Mouse (Mus musculus) embryonic facial prominence, embryonic 14.5 days (tissue): ENCODE results near the gene Arpc2. TPM values are rescaled to one million over a fixed set of nuclear protein-coding genes. Genes with fewer than 3 reads are reported as not detected.

Experiments used
- ATAC-seq: fragments of 200-750 bp; cut with Nextera tagmentation; 2 replicates; pipeline ENCODE4 v1.8.0; 2017; ENCODE audit warnings: low read depth, moderate number of reproducible peaks, moderate TSS enrichment
- DNase-seq: peaks from one replicate; pipeline ENCODE4 v3.0.0-alpha.2; 2015; ENCODE audit warnings: low spot score
- H3K27ac ChIP-seq: fragments of 300-500 bp; sonication (generic); replicated peaks from 2 replicates; pipeline ENCODE4 v1.5.1; 2014; ENCODE audit warnings: low read depth, mild to moderate bottlenecking, low read length, moderate library complexity
- H3K27me3 ChIP-seq: fragments of 300-500 bp; sonication (generic); replicated peaks from 2 replicates; pipeline ENCODE4 v1.6.1; 2014; ENCODE audit warnings: low read length; ENCODE audit not compliant: control insufficient read depth, insufficient read depth
- H3K36me3 ChIP-seq: fragments of 300-500 bp; sonication (generic); 2 replicates; pipeline ENCODE4 v1.6.1; 2014; ENCODE audit warnings: low read length, mixed read lengths; ENCODE audit not compliant: control insufficient read depth, insufficient read depth
- H3K4me1 ChIP-seq: fragments of 300-500 bp; sonication (generic); 2 replicates; pipeline ENCODE4 v1.6.1; 2014; ENCODE audit warnings: antibody characterized with exemption, low read length; ENCODE audit not compliant: control insufficient read depth, insufficient read depth
- H3K4me2 ChIP-seq: fragments of 300-500 bp; sonication (generic); 2 replicates; pipeline ENCODE4 v1.6.1; 2014; ENCODE audit warnings: low read depth, mild to moderate bottlenecking, low read length, moderate library complexity, mixed read lengths
- H3K4me3 ChIP-seq: fragments of 300-500 bp; sonication (generic); 2 replicates; pipeline ENCODE4 v1.5.1; 2014; ENCODE audit warnings: low read depth, mild to moderate bottlenecking, low read length
- H3K9ac ChIP-seq: fragments of 300-500 bp; sonication (generic); 2 replicates; pipeline ENCODE4 v1.6.1; 2014; ENCODE audit warnings: low read depth, mild to moderate bottlenecking, low read length, moderate library complexity, mixed read lengths
- H3K9me3 ChIP-seq: fragments of 300-500 bp; sonication (generic); 2 replicates; pipeline ENCODE4 v1.6.1; 2016; ENCODE audit warnings: low read length; ENCODE audit not compliant: control insufficient read depth
- WGBS: fragments of 180-500 bp; shearing (Covaris S2); extraction: QIAGEN DNeasy Blood & Tissue Kit; methylation state at CpG from one replicate; pipeline ENCODE4 v1.1.7; 2014; 5-methylcytosine and 5-hydroxymethylcytosine counted together
- polyA plus RNA-seq: library from polyadenylated mRNA; unstranded; fragments of >200 nt; fragmentation: Nextera tagmentation; extraction: Ambion mirVana; gene quantifications from 2 replicates; pipeline ENCODE4 v1.2.1, GENCODE M21; 2014

The Arpc2 gene
- polyA plus RNA-seq, 1 experiment from 2014 or later: 341 TPM

GRCm38 (mm10) chr1:74289740-74290139 lies 53.9 kb downstream of the Arpc2 start:
- Histone ChIP-seq H3K4me3 (no peak overlapping the region), H3K4me1 (peaks cover 2% of the 10 kb centered on the region; the same call in 1 of the 2 replicates), H3K9ac (no peak overlapping the region), H3K36me3 (peaks cover 59% of the 10 kb centered on the region), H3K27me3 (no peaks in the 10 kb centered on the region), H3K9me3 (no peaks in the 10 kb centered on the region), H3K4me2 (no peak overlapping the region), H3K27ac (no peak overlapping the region)
- 94% methylated on average over 2 of the region's 2 CpGs for WGBS
- DNase-seq (no peak), ATAC-seq (no peak)

DNA sequence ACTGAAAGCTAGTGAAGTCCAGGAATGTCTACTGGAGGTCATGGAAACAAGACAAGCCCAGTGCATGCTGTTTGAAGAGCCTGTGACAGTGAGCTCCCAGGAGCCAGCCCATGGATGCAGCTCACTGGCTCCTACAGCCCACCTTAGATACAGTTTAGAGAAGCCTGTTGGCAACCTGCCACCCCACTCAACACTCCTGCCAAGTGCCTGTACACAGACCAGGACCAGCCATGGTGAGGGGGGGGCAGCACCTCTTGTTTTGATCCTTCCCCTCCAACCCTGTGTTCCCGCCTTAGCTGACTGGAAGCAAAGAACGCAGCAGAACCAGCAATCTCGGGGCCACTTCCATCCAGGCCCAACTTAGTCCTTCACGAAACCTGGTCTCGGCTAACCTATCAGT lies 54.3 kb downstream of the Arpc2 start:
- Histone ChIP-seq H3K9ac (no peak overlapping the region), H3K27me3 (no peaks in the 10 kb centered on the region), H3K4me3 (no peak overlapping the region), H3K4me2 (no peak overlapping the region), H3K27ac (no peak overlapping the region), H3K9me3 (no peaks in the 10 kb centered on the region), H3K36me3 (peaks cover 59% of the 10 kb centered on the region), H3K4me1 (peaks cover 6% of the 10 kb centered on the region; the same call in 1 of the 2 replicates)
- no peak for DNase-seq
- WGBS: 88% methylated on average over 5 of the region's 5 CpGs
- ATAC-seq: no peak

GRCm38 (mm10) chr1:74292331-74293020 lies 56.6 kb downstream of the Arpc2 start:
- H3K4me2 ChIP-seq: no peak overlapping the region
- peaks cover 29% of the 10 kb centered on the region for H3K4me1 ChIP-seq
- H3K27me3 ChIP-seq: no peaks in the 10 kb centered on the region
- ATAC-seq: no peak
- H3K36me3 ChIP-seq: peaks cover 59% of the 10 kb centered on the region
- H3K27ac ChIP-seq: no peak overlapping the region
- no peak for DNase-seq
- H3K9me3 ChIP-seq: no peaks in the 10 kb centered on the region
- H3K4me3 ChIP-seq: no peak overlapping the region
- 82% methylated on average over 11 of the region's 11 CpGs for WGBS
- no peak overlapping the region for H3K9ac ChIP-seq

GRCm38 (mm10) chr1:74293306-74293960 lies 57.5 kb downstream of the Arpc2 start:
- Histone ChIP-seq H3K27ac (no peak overlapping the region), H3K4me2 (no peak overlapping the region), H3K4me1 (peaks cover 29% of the 10 kb centered on the region), H3K9me3 (no peaks in the 10 kb centered on the region), H3K27me3 (no peaks in the 10 kb centered on the region), H3K4me3 (no peak overlapping the region), H3K36me3 (peaks cover 54% of the 10 kb centered on the region), H3K9ac (no peak overlapping the region)
- DNase-seq: no peak
- no peak for ATAC-seq
- 82% methylated on average over 8 of the region's 8 CpGs for WGBS

- 85% methylated on average over 3 of the region's 3 CpGs for WGBS
- peaks cover 48% of the 10 kb centered on the region for H3K36me3 ChIP-seq
- no peak overlapping the region for H3K27ac ChIP-seq
Observed at GRCm38 (mm10) chr1:74294090-74294643, 58.3 kb downstream of the Arpc2 start.

DNA sequence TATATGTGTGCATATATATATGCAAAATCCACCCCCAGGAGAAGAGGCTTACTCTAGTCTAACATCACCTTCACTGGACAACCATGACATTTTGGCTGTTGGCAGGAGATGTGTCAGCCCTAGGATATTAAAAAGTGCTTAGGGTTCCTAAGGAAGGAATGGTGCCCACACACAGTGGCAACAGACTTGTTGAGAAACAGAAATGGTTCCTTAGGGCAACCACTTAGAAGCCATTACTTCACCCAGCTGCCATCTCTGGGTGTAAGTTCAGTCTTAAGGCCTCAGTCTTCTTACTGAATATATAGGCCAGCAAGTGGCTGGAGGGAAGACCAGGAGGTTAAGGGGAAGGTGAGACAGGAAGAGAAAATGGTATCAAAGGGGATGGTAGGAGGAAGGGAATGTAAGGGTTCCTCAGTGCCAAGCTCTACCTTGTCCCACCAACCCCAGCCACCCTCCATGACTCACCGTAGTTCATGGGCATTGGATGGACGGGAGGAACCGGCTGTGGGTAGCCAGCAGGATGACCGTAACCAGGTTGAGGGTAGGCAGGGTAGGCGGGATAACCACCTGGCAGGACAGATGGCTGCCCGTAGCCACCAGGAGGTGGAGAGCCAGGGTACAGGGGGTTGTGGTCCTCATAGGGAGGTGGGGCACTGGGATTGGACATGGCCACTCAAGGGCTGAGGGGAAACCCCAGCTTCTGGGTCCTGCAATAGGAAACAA lies 59.0 kb downstream of the Arpc2 start:
- peak overlapping the region; percentile 32; the same call in 1 of the 2 replicates for H3K9ac ChIP-seq

More at GRCm38 (mm10) chr1:74294090-74294643, 58.3 kb downstream of the Arpc2 start:
- Histone ChIP-seq H3K4me2 (no peak overlapping the region), H3K4me1 (peaks cover 29% of the 10 kb centered on the region), H3K9me3 (no peaks in the 10 kb centered on the region), H3K9ac (no peak overlapping the region), H3K4me3 (no peak overlapping the region), H3K27me3 (no peaks in the 10 kb centered on the region)
- no peak for DNase-seq
- ATAC-seq: no peak

GRCm38 (mm10) chr1:74295456-74296171 lies 59.7 kb downstream of the Arpc2 start:
- Histone ChIP-seq H3K27ac (peak overlapping the region; percentile 91), H3K9ac (peak overlapping the region; percentile 32), H3K4me1 (peaks cover 29% of the 10 kb centered on the region), H3K4me2 (peak overlapping the region; percentile 45), H3K36me3 (peaks cover 33% of the 10 kb centered on the region), H3K9me3 (no peaks in the 10 kb centered on the region), H3K4me3 (no peak overlapping the region), H3K27me3 (no peaks in the 10 kb centered on the region)
- DNase-seq (peak; percentile 95), ATAC-seq (peak; percentile 94)
- WGBS: 5% methylated on average over 9 of the region's 9 CpGs

More for the DNA sequence above, 59.0 kb downstream of the Arpc2 start:
- WGBS: 85% methylated on average over 5 of the region's 6 CpGs
- Histone ChIP-seq H3K27ac (peak overlapping the region; percentile 91), H3K36me3 (peaks cover 41% of the 10 kb centered on the region), H3K4me2 (peak overlapping the region; percentile 45), H3K4me3 (no peak overlapping the region), H3K27me3 (no peaks in the 10 kb centered on the region), H3K4me1 (peaks cover 29% of the 10 kb centered on the region), H3K9me3 (no peaks in the 10 kb centered on the region)
- DNase-seq: no peak
- ATAC-seq: no peak

DNA sequence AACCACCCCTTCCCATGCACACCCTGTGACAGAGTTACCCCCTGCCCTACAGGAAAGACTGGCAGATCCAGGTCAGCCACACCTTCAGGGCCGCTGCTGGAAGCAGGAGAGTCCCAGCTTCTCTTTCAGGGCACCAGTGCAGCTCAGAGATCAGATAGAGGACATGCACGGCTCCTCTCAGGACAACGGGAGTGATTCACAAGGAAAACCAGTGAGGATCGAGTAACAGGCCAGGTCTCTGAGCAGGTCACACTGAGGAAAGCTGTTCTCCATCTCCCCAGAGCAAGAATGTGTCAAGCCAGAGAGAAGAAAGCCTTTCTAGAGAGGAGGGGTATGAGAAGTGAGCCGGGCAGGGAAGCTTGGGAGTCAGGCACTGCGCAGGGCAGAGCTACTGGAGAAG lies 60.6 kb downstream of the Arpc2 start:
- Histone ChIP-seq H3K4me1 (peaks cover 29% of the 10 kb centered on the region), H3K9me3 (no peaks in the 10 kb centered on the region), H3K27ac (peak overlapping the region; percentile 91), H3K27me3 (no peaks in the 10 kb centered on the region), H3K4me2 (peak overlapping the region; percentile 45), H3K4me3 (no peak overlapping the region), H3K36me3 (peaks cover 27% of the 10 kb centered on the region; the same call in 1 of the 2 replicates), H3K9ac (peak overlapping the region; percentile 32)
- ATAC-seq (no peak; the same call in 1 of the 2 replicates), DNase-seq (peak; percentile 37)
- WGBS: 35% methylated on average over 6 of the region's 6 CpGs
